ENCODE assay signal across 8 mouse cellular contexts in genomic region chr5:121592816-121593407, GRCm38 (mm10). TPM values are rescaled to one million over a fixed set of nuclear protein-coding genes. Genes with fewer than 3 reads are reported as not detected.
DNase-seq lines count a peak whose midpoint lies in the region; ATAC-seq and TF ChIP-seq lines count a peak whose summit lies in the region.

No protein-coding gene starts in this region.

- TF ChIP-seq CTCF in bone marrow macrophage, adult 2 months (IDR thresholded peaks at IDR 0.05; ENCODE audit: low read depth, low read length), result no peak
- TF ChIP-seq CTCF in liver, postnatal 0 days (IDR thresholded peaks at IDR 0.05; ENCODE audit: low read depth), result no peak
- TF ChIP-seq CTCF in stomach, postnatal 0 days (IDR thresholded peaks at IDR 0.05; ENCODE audit: low read depth), result no peak

- peak overlapping the region; percentile 76 for H3K4me3 ChIP-seq in kidney, embryonic 16.5 days (ENCODE audit: low read length)
- H3K4me3 ChIP-seq in bone marrow macrophage, adult 2 months (ENCODE audit: insufficient read depth, low read length), result peak overlapping the region; percentile 94
- peak overlapping the region; percentile 85 for H3K4me3 ChIP-seq in liver, postnatal 0 days (ENCODE audit: low read depth, low read length)
- peak overlapping the region; percentile 70 for H3K4me3 ChIP-seq in stomach, postnatal 0 days (ENCODE audit: low read depth, low read length)

- 3% methylated on average over 33 of the region's 33 CpGs for WGBS in kidney, embryonic 16.5 days
- 4% methylated on average over 33 of the region's 33 CpGs for WGBS in liver, postnatal 0 days (ENCODE audit: insufficient replicate concordance)
- WGBS in stomach, postnatal 0 days, result 4% methylated on average over 31 of the region's 33 CpGs

- no peak for TF ChIP-seq POLR2A in bone marrow macrophage, adult 2 months (IDR thresholded peaks at IDR 0.05; ENCODE audit: borderline replicate concordance, low read depth, low read length)

- no peaks in the 10 kb centered on the region for H3K9me3 ChIP-seq in kidney, embryonic 16.5 days (ENCODE audit: low read length)
- H3K9me3 ChIP-seq in liver, postnatal 0 days (ENCODE audit: low read length), result no peaks in the 10 kb centered on the region
- no peaks in the 10 kb centered on the region for H3K9me3 ChIP-seq in stomach, postnatal 0 days (ENCODE audit: control insufficient read depth, low read length)

- intact Hi-C loops in heart, postnatal 25 days (cut with DNase I), result no loop called here

- peak overlapping the region; percentile 87 for H3K27ac ChIP-seq in kidney, embryonic 16.5 days (ENCODE audit: low read length)
- peak overlapping the region; percentile 70 for H3K27ac ChIP-seq in bone marrow macrophage, adult 2 months (ENCODE audit: insufficient read depth, low read depth, low read length)
- peak overlapping the region; percentile 98 for H3K27ac ChIP-seq in liver, postnatal 0 days (ENCODE audit: low read depth)
- H3K27ac ChIP-seq in stomach, postnatal 0 days (replicated peaks), result peak overlapping the region; percentile 89

- H3K36me3 ChIP-seq in kidney, embryonic 16.5 days (ENCODE audit: insufficient read depth, low read length), result no peaks in the 10 kb centered on the region
- H3K36me3 ChIP-seq in liver, postnatal 0 days (replicated peaks; ENCODE audit: insufficient read depth, low read length), result peaks cover 3% of the 10 kb centered on the region; the same call in 1 of the 2 replicates
- H3K36me3 ChIP-seq in stomach, postnatal 0 days (ENCODE audit: control insufficient read depth, insufficient read depth, low read length), result no peaks in the 10 kb centered on the region

- no peak for TF ChIP-seq EP300 in liver, postnatal 0 days (IDR thresholded peaks at IDR 0.05; ENCODE audit: low read depth)
- TF ChIP-seq EP300 in stomach, postnatal 0 days (optimal IDR thresholded peaks at IDR 0.05), result no peak

- H3K9ac ChIP-seq in kidney, embryonic 16.5 days (replicated peaks; ENCODE audit: low read length), result peak overlapping the region; percentile 85
- H3K9ac ChIP-seq in liver, postnatal 0 days (replicated peaks), result peak overlapping the region; percentile 96
- H3K9ac ChIP-seq in stomach, postnatal 0 days (ENCODE audit: low read length), result peak overlapping the region; percentile 88

- H3K4me2 ChIP-seq in kidney, embryonic 16.5 days (replicated peaks; ENCODE audit: low read depth, low read length), result peak overlapping the region; percentile 95
- H3K4me2 ChIP-seq in liver, postnatal 0 days (ENCODE audit: low read depth, low read length), result peak overlapping the region; percentile 98
- peak overlapping the region; percentile 94 for H3K4me2 ChIP-seq in stomach, postnatal 0 days (replicated peaks; ENCODE audit: low read depth)

- DNase-seq in kidney, postnatal 14 days, result no peak
- peak; percentile 13 for DNase-seq in heart, postnatal 25 days (ENCODE audit: low spot score)
- DNase-seq in liver, postnatal 0 days, result no peak
- DNase-seq in stomach, postnatal 0 days (ENCODE audit: low spot score), result no peak
- DNase-seq in cerebellum, adult 9-10 months, result no peak
- no peak for DNase-seq in ovary, postnatal 36 days (ENCODE audit: low spot score)

- H3K4me1 ChIP-seq in kidney, embryonic 16.5 days (ENCODE audit: insufficient read depth, low read length), result peaks cover 27% of the 10 kb centered on the region
- peaks cover 37% of the 10 kb centered on the region for H3K4me1 ChIP-seq in bone marrow macrophage, adult 2 months (ENCODE audit: control insufficient read depth, insufficient read depth, low read length)
- H3K4me1 ChIP-seq in liver, postnatal 0 days (ENCODE audit: insufficient read depth), result peaks cover 42% of the 10 kb centered on the region
- H3K4me1 ChIP-seq in stomach, postnatal 0 days (replicated peaks; ENCODE audit: control insufficient read depth, insufficient read depth), result 0 out of 2 replicates have a peak, but pooled peaks cover 3% of the 10 kb centered on the region

- peak; percentile 72 for ATAC-seq in kidney, embryonic 16.5 days (ENCODE audit: low FRiP score, low TSS enrichment)
- ATAC-seq in liver, postnatal 0 days, result peak; percentile 27
- ATAC-seq in stomach, postnatal 0 days (ENCODE audit: low FRiP score, low TSS enrichment), result peak; percentile 26

- H3K27me3 ChIP-seq in kidney, embryonic 16.5 days (ENCODE audit: insufficient read depth, low read length), result no peaks in the 10 kb centered on the region
- no peaks in the 10 kb centered on the region for H3K27me3 ChIP-seq in liver, postnatal 0 days (ENCODE audit: insufficient read depth, low read length)
- no peaks in the 10 kb centered on the region for H3K27me3 ChIP-seq in stomach, postnatal 0 days (ENCODE audit: control insufficient read depth, insufficient read depth, low read length)

RNA-seq across cellular contexts. Expression of gene Aldh2, which starts 0.7 kb away (rescaled TPM):
- 234 and 274 TPM in 2 replicates for polyA plus RNA-seq in kidney, embryonic 16.5 days (2015; fragmentation: Nextera tagmentation; extraction: Ambion mirVana)
- 844 and 895 TPM in 2 replicates for polyA plus RNA-seq in bone marrow macrophage, adult 2 months (2012; ENCODE audit: insufficient read depth, insufficient read length, missing spikeins)
- 100 to 1,000 TPM; 247 TPM for total RNA-seq in heart, postnatal 25 days (2021)
- 395 and 411 TPM in 2 replicates for polyA plus RNA-seq in liver, postnatal 0 days (2015; fragmentation: Nextera tagmentation; extraction: Ambion mirVana)
- polyA plus RNA-seq in stomach, postnatal 0 days (2015; fragmentation: Nextera tagmentation; extraction: Ambion mirVana), result 136 and 145 TPM in 2 replicates

RNA-seq across cellular contexts. Expression of gene Acad12, which starts 25.8 kb away (rescaled TPM):
- 3.5 and 3.6 TPM in 2 replicates for polyA plus RNA-seq in kidney, embryonic 16.5 days (2015; fragmentation: Nextera tagmentation; extraction: Ambion mirVana)
- 8.6 and 9.0 TPM in 2 replicates for polyA plus RNA-seq in bone marrow macrophage, adult 2 months (2012; ENCODE audit: insufficient read depth, insufficient read length, missing spikeins)
- 10 to 100 TPM; 54.1 to 60.7 TPM for total RNA-seq in heart, postnatal 25 days (2021)
- 1.6 and 2.1 TPM in 2 replicates for polyA plus RNA-seq in liver, postnatal 0 days (2015; fragmentation: Nextera tagmentation; extraction: Ambion mirVana)
- polyA plus RNA-seq in stomach, postnatal 0 days (2015; fragmentation: Nextera tagmentation; extraction: Ambion mirVana), result 2.3 and 2.6 TPM in 2 replicates

RNA-seq across cellular contexts. Expression of gene Mapkapk5, which starts 47.2 kb away (rescaled TPM):
- 50.6 and 51.2 TPM in 2 replicates for polyA plus RNA-seq in kidney, embryonic 16.5 days (2015; fragmentation: Nextera tagmentation; extraction: Ambion mirVana)
- 75.7 TPM in 2 replicates for polyA plus RNA-seq in bone marrow macrophage, adult 2 months (2012; ENCODE audit: insufficient read depth, insufficient read length, missing spikeins)
- total RNA-seq in heart, postnatal 25 days (2021), result 10 to 100 TPM; 70.2 to 77.1 TPM
- 15.5 and 18.1 TPM in 2 replicates for polyA plus RNA-seq in liver, postnatal 0 days (2015; fragmentation: Nextera tagmentation; extraction: Ambion mirVana)
- 25.0 and 28.6 TPM in 2 replicates for polyA plus RNA-seq in stomach, postnatal 0 days (2015; fragmentation: Nextera tagmentation; extraction: Ambion mirVana)

RNA-seq across cellular contexts. Expression of gene Adam1a, which starts 47.6 kb away (rescaled TPM):
- polyA plus RNA-seq in kidney, embryonic 16.5 days (2015; fragmentation: Nextera tagmentation; extraction: Ambion mirVana), result 1.2 and 1.5 TPM in 2 replicates
- polyA plus RNA-seq in bone marrow macrophage, adult 2 months (2012; ENCODE audit: insufficient read depth, insufficient read length, missing spikeins), result 3.0 and 4.3 TPM in 2 replicates
- 1 to 10 TPM; 1.8 to 2.4 TPM for total RNA-seq in heart, postnatal 25 days (2021)
- polyA plus RNA-seq in liver, postnatal 0 days (2015; fragmentation: Nextera tagmentation; extraction: Ambion mirVana), result 0.15 and 0.25 TPM in 2 replicates
- polyA plus RNA-seq in stomach, postnatal 0 days (2015; fragmentation: Nextera tagmentation; extraction: Ambion mirVana), result 0.50 and 0.56 TPM in 2 replicates

RNA-seq across cellular contexts. Expression of gene Gm42878, which starts 47.6 kb away (rescaled TPM):
- 0.42 TPM in 1 of 2 replicates, not detected in the other for polyA plus RNA-seq in kidney, embryonic 16.5 days (2015; fragmentation: Nextera tagmentation; extraction: Ambion mirVana)
- polyA plus RNA-seq in bone marrow macrophage, adult 2 months (2012; ENCODE audit: insufficient read depth, insufficient read length, missing spikeins), result not detected in 2 replicates
- not detected for total RNA-seq in heart, postnatal 25 days (2021)
- polyA plus RNA-seq in liver, postnatal 0 days (2015; fragmentation: Nextera tagmentation; extraction: Ambion mirVana), result not detected in 2 replicates
- not detected in 2 replicates for polyA plus RNA-seq in stomach, postnatal 0 days (2015; fragmentation: Nextera tagmentation; extraction: Ambion mirVana)
